In genomic region chr13:111741991-111742615, GRCm38 (mm10) we compare ENCODE assay signal across 10 mouse cellular contexts.
DNase-seq lines count a peak whose midpoint lies in the region; ATAC-seq and TF ChIP-seq lines count a peak whose summit lies in the region.
"Had no signal": no experiment of that assay in that cellular context is flagged by ENCODE, and none has a peak within 500 bp of the region (broad histone marks: within the 10 kb centered on the region; RNA-seq: fewer than 3 reads in every experiment).

No protein-coding gene starts in this region.

- H3K4me3 ChIP-seq in hindbrain, postnatal 0 days (ENCODE audit: low read length), result no peak overlapping the region
- H3K4me3 ChIP-seq in hindbrain, embryonic 13.5 days, result no peak overlapping the region
- no peak overlapping the region for H3K4me3 ChIP-seq in ES-Bruce4 (ENCODE audit: low read depth, low read length)
- no peak overlapping the region for H3K4me3 ChIP-seq in midbrain, embryonic 15.5 days
- H3K4me3 ChIP-seq: embryonic facial prominence, embryonic 15.5 days; lung, embryonic 15.5 days had no signal

- no peak overlapping the region for H3K4me2 ChIP-seq in hindbrain, postnatal 0 days (ENCODE audit: low read depth, low read length)
- no peak overlapping the region for H3K4me2 ChIP-seq in hindbrain, embryonic 13.5 days
- H3K4me2 ChIP-seq in midbrain, embryonic 15.5 days, result no peak overlapping the region
- H3K4me2 ChIP-seq: embryonic facial prominence, embryonic 15.5 days; lung, embryonic 15.5 days had no signal

- TF ChIP-seq EP300 in ES-Bruce4 (IDR thresholded peaks at IDR 0.05; ENCODE audit: insufficient read depth, low read depth, low read length), result no peak

- no peaks in the 10 kb centered on the region for H3K4me1 ChIP-seq in hindbrain, postnatal 0 days (ENCODE audit: insufficient read depth, low read length)
- no peaks in the 10 kb centered on the region for H3K4me1 ChIP-seq in hindbrain, embryonic 13.5 days (replicated peaks)
- no peaks in the 10 kb centered on the region for H3K4me1 ChIP-seq in ES-Bruce4 (ENCODE audit: control insufficient read depth, insufficient read depth, low read length)
- no peaks in the 10 kb centered on the region for H3K4me1 ChIP-seq in midbrain, embryonic 15.5 days
- H3K4me1 ChIP-seq: embryonic facial prominence, embryonic 15.5 days; lung, embryonic 15.5 days had no signal

- H3K27ac ChIP-seq in hindbrain, postnatal 0 days, result no peak overlapping the region
- no peak overlapping the region for H3K27ac ChIP-seq in hindbrain, embryonic 13.5 days
- no peak overlapping the region for H3K27ac ChIP-seq in ES-Bruce4 (ENCODE audit: insufficient read depth, low read length)
- H3K27ac ChIP-seq in midbrain, embryonic 15.5 days, result no peak overlapping the region
- H3K27ac ChIP-seq: embryonic facial prominence, embryonic 15.5 days; lung, embryonic 15.5 days had no signal

- WGBS in hindbrain, postnatal 0 days, result 59% methylated on average over 6 of the region's 6 CpGs
- 60% methylated on average over 6 of the region's 6 CpGs for WGBS in hindbrain, embryonic 13.5 days
- WGBS in midbrain, embryonic 15.5 days, result 65% methylated on average over 6 of the region's 6 CpGs

- no peaks in the 10 kb centered on the region for H3K27me3 ChIP-seq in hindbrain, postnatal 0 days (ENCODE audit: insufficient read depth, low read length)
- H3K27me3 ChIP-seq in hindbrain, embryonic 13.5 days, result no peaks in the 10 kb centered on the region
- no peaks in the 10 kb centered on the region for H3K27me3 ChIP-seq in ES-Bruce4 (ENCODE audit: control insufficient read depth, insufficient read depth, low read length, poor library complexity, severe bottlenecking)
- H3K27me3 ChIP-seq in midbrain, embryonic 15.5 days (replicated peaks), result no peaks in the 10 kb centered on the region
- H3K27me3 ChIP-seq: embryonic facial prominence, embryonic 15.5 days; lung, embryonic 15.5 days had no signal

- no peaks in the 10 kb centered on the region for H3K9me3 ChIP-seq in hindbrain, postnatal 0 days (ENCODE audit: low read length)
- no peaks in the 10 kb centered on the region for H3K9me3 ChIP-seq in hindbrain, embryonic 13.5 days
- peaks cover 4% of the 10 kb centered on the region; the same call in 1 of the 2 replicates for H3K9me3 ChIP-seq in ES-Bruce4 (replicated peaks; ENCODE audit: control insufficient read depth, insufficient read depth, low read length, poor library complexity, severe bottlenecking)
- H3K9me3 ChIP-seq in midbrain, embryonic 15.5 days, result no peaks in the 10 kb centered on the region
- H3K9me3 ChIP-seq: embryonic facial prominence, embryonic 15.5 days had no signal

- TF ChIP-seq POLR2A in ES-Bruce4 (IDR thresholded peaks at IDR 0.05; ENCODE audit: insufficient read depth, low read length), result no peak

- TF ChIP-seq CTCF in hindbrain, postnatal 0 days (IDR thresholded peaks at IDR 0.05; ENCODE audit: low read depth), result peak; percentile 75
- peak; percentile 4 for TF ChIP-seq CTCF in ES-Bruce4 (IDR thresholded peaks at IDR 0.05; ENCODE audit: low read depth, low read length)

- no peaks in the 10 kb centered on the region for H3K36me3 ChIP-seq in hindbrain, postnatal 0 days (ENCODE audit: insufficient read depth, low read length)
- H3K36me3 ChIP-seq in hindbrain, embryonic 13.5 days, result no peaks in the 10 kb centered on the region
- no peaks in the 10 kb centered on the region for H3K36me3 ChIP-seq in ES-Bruce4 (ENCODE audit: control insufficient read depth, insufficient read depth, low read length, poor library complexity, severe bottlenecking)
- H3K36me3 ChIP-seq in midbrain, embryonic 15.5 days (replicated peaks), result no peaks in the 10 kb centered on the region
- H3K36me3 ChIP-seq: embryonic facial prominence, embryonic 15.5 days had no signal

- peak; percentile 88 for DNase-seq in hindbrain, postnatal 0 days (ENCODE audit: low spot score)
- DNase-seq in 416B (ENCODE audit: low read depth), result peak; percentile 83
- peak; percentile 24 to 66 for DNase-seq in cerebellum, postnatal 36 days
- DNase-seq in kidney, postnatal 36 days, result peak; percentile 65 to 81
- DNase-seq in natural killer cell, adult 2 months (ENCODE audit: low spot score in 2 of 2), result peak; percentile 27 to 55

- H3K9ac ChIP-seq in hindbrain, postnatal 0 days (replicated peaks; ENCODE audit: low read length), result no peak overlapping the region
- H3K9ac ChIP-seq in hindbrain, embryonic 13.5 days, result no peak overlapping the region
- H3K9ac ChIP-seq in ES-Bruce4 (ENCODE audit: low read depth, poor library complexity, severe bottlenecking), result no peak overlapping the region
- no peak overlapping the region for H3K9ac ChIP-seq in midbrain, embryonic 15.5 days
- H3K9ac ChIP-seq: embryonic facial prominence, embryonic 15.5 days; lung, embryonic 15.5 days had no signal

- ATAC-seq in hindbrain, postnatal 0 days, result peak; percentile 35; the same call in 1 of the 2 replicates
- ATAC-seq in hindbrain, embryonic 13.5 days (ENCODE audit: low FRiP score), result no peak
- no peak for ATAC-seq in midbrain, embryonic 15.5 days (replicated peaks)
